Mouse (Mus musculus) MEL (cell line): ENCODE data around the gene Metap2.

Experiments
- BHLHE40 ChIP-seq: IDR thresholded peaks from 2 replicates; pipeline ENCODE4 v1.6.1; 2012; ENCODE audit warnings: low read depth, mild to moderate bottlenecking, inconsistent platforms, low read length, improper control_type of control experiment, borderline replicate concordance
- CTCF ChIP-seq, 3 experiments: IDR thresholded peaks in 2 of 3; conservative IDR thresholded peaks in 1 of 3; 2 replicates each; pipeline ENCODE4 v1.5.1; 2011 to 2012; ENCODE audit warnings: low read length in 3 of 3, low read depth in 2 of 3, mild to moderate bottlenecking in 2 of 3, improper control_type of control experiment in 1 of 3, inconsistent platforms in 1 of 3, mixed read lengths in 1 of 3, moderate library complexity in 1 of 3; ENCODE audit not compliant: control insufficient read depth in 1 of 3, insufficient read depth in 1 of 3, poor library complexity in 1 of 3, severe bottlenecking in 1 of 3
- ELF1 ChIP-seq: IDR thresholded peaks from 2 replicates; pipeline ENCODE4 v1.6.1; 2014; ENCODE audit warnings: low read depth, mild to moderate bottlenecking, inconsistent platforms, low read length, improper control_type of control experiment, moderate library complexity
- EP300 ChIP-seq, 2 experiments: IDR thresholded peaks; 2 replicates each; pipeline ENCODE4 v1.6.1; 2011; ENCODE audit warnings: improper control_type of control experiment in 2 of 2, low read length in 2 of 2, low read depth in 1 of 2, mild to moderate bottlenecking in 1 of 2
- ETS1 ChIP-seq: IDR thresholded peaks from 2 replicates; pipeline ENCODE4 v1.6.1; 2012; ENCODE audit warnings: low read depth, mild to moderate bottlenecking, inconsistent platforms, low read length, improper control_type of control experiment, moderate library complexity
- GATA1 ChIP-seq: IDR thresholded peaks from 2 replicates; pipeline ENCODE4 v1.6.1; 2011; ENCODE audit warnings: low read depth, low read length, improper control_type of control experiment
- KAT2A ChIP-seq: conservative IDR thresholded peaks from 2 replicates; pipeline ENCODE4 v1.6.1; 2012; ENCODE audit warnings: low read depth, low read length, improper control_type of control experiment, inconsistent platforms
- MAFK ChIP-seq: IDR thresholded peaks from 2 replicates; pipeline ENCODE4 v1.6.1; 2011; ENCODE audit warnings: low read depth, mild to moderate bottlenecking, low read length, improper control_type of control experiment, borderline replicate concordance
- MYC ChIP-seq: IDR thresholded peaks from 2 replicates; pipeline ENCODE4 v1.6.1; 2011; ENCODE audit warnings: low read depth, mild to moderate bottlenecking, low read length, improper control_type of control experiment, moderate library complexity
- NELFE ChIP-seq: IDR thresholded peaks from 2 replicates; pipeline ENCODE4 v1.6.1; 2011; ENCODE audit warnings: low read depth, low read length, improper control_type of control experiment
- NRF1 ChIP-seq: IDR thresholded peaks from 2 replicates; pipeline ENCODE4 v1.6.1; 2014; ENCODE audit warnings: low read depth, mild to moderate bottlenecking, inconsistent platforms, low read length, improper control_type of control experiment, moderate library complexity; ENCODE audit not compliant: poor library complexity, insufficient read depth, severe bottlenecking
- POLR2A ChIP-seq, 2 experiments: IDR thresholded peaks; 2 replicates each; pipeline ENCODE4 v1.6.1; 2011 to 2012; ENCODE audit warnings: low read length in 2 of 2, mild to moderate bottlenecking in 2 of 2, control low read depth in 1 of 2, improper control_type of control experiment in 1 of 2, low read depth in 1 of 2, moderate library complexity in 1 of 2; ENCODE audit not compliant: control insufficient read depth in 1 of 2, insufficient read depth in 1 of 2, poor library complexity in 1 of 2
- TAL1 ChIP-seq: IDR thresholded peaks from 2 replicates; pipeline ENCODE4 v1.6.1; 2012; ENCODE audit warnings: mild to moderate bottlenecking, inconsistent platforms, low read length, moderate library complexity, mixed read lengths
- USF1 ChIP-seq: IDR thresholded peaks from 2 replicates; pipeline ENCODE4 v1.6.1; 2014; ENCODE audit warnings: low read depth, mild to moderate bottlenecking, inconsistent platforms, low read length, improper control_type of control experiment, moderate library complexity

DNA sequence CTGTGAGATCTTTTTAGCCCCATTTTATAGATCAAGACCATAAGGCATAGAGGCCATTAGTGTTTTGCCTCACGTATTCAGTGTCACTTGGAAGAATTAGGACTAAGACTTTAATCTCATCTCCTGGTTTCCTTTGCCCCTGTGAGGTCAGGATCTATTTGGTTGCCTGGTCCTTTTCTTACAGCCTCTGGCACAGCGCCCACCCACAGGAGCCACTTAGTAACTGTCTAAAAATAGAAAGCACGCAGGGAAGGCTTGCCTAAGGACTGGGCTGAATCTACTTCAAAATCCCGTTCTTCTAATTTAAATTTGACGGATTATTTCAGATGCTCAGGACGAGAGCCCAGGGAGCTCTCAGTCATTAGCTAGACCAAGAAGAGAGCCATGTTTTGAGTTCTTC is 21.8 kb upstream of the Metap2 start:
- no peak for TF ChIP-seq CTCF (IDR thresholded peaks at IDR 0.05 in 2 of 3, conservative IDR thresholded peaks at IDR 0.05 in 1 of 3; ENCODE audit: control insufficient read depth in 1 of 3, insufficient read depth in 1 of 3, low read depth in 2 of 3, low read length in 3 of 3, poor library complexity in 1 of 3, severe bottlenecking in 1 of 3)
- no peak for TF ChIP-seq EP300 (IDR thresholded peaks at IDR 0.05; ENCODE audit: low read depth in 1 of 2, low read length in 2 of 2)
- no peak for TF ChIP-seq GATA1
- peak; percentile 20; the same call in 1 of the 2 replicates for TF ChIP-seq ETS1
- TF ChIP-seq POLR2A (IDR thresholded peaks at IDR 0.05; ENCODE audit: control insufficient read depth in 1 of 2, insufficient read depth in 1 of 2, low read depth in 1 of 2, low read length in 2 of 2, poor library complexity in 1 of 2) = no peak
- TF ChIP-seq MYC = no peak
- TF ChIP-seq ELF1 = no peak
- no peak for TF ChIP-seq NELFE
- TF ChIP-seq BHLHE40 = no peak
- TF ChIP-seq KAT2A = no peak
- TF ChIP-seq MAFK = no peak
- TF ChIP-seq NRF1 = no peak
- no peak for TF ChIP-seq USF1
- no peak for TF ChIP-seq TAL1
